Mouse (Mus musculus) heart, adult 11 months (tissue): Measurements from ENCODE around the gene Snrnp200.
"Not testable (repeated sequence)": the region's sequence is repeated elsewhere in the genome, so short reads cannot be mapped to it uniquely, and the experiment has no call there.

Source experiments
- DNase-seq: peaks from one replicate; pipeline ENCODE4 v3.0.0; 2022

Gene Snrnp200

DNA sequence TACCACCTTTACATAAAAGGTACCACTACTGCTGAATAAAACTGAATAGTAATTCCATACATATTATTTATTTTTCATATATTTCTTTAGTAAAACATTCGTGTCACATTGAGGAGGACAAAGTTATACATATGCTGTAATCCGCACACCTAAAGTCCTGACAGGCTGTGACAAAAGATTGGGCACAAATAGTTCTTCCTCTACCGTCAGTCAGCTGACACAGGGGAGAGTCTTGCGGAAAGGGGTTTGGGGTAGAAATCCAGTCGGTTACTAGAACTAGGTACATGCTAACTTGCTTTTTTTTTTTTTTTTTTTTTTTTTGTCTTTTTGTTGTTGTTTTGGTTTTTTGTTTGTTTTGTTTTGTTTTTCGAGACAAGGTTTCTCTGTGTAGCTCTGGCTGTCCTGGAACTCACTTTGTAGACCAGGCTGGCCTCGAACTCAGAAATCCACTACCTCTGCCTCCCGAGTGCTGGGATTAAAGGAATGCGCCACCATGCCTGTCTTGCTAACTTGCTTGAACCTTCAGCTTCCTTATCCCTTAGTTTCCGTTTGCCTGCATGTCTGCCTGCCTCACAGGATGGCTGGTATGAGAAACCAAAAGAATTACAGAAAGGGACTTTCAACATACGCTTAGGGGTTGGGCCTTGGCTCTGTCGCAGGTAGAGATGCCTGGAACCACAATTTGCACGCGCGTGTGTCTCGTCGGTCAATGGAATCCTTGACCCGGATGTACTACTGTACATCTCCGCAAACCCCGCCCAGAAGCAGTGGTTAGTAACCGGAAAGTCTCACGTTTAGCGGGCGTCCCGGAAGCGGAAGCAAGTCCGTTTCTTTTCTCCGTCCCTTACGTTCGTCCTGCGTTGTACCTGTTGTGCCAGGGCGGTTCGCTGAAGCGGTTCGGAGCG lies at the start of gene Snrnp200, which contains the start of gene 1810024B03Rik:
TSS of gene Snrnp200 (plus strand) at position 840 of the 905 bp plus-strand sequence.
TSS of gene 1810024B03Rik (minus strand) at position 734 of the 905 bp plus-strand sequence.
- DNase-seq = peak; percentile 99

DNA sequence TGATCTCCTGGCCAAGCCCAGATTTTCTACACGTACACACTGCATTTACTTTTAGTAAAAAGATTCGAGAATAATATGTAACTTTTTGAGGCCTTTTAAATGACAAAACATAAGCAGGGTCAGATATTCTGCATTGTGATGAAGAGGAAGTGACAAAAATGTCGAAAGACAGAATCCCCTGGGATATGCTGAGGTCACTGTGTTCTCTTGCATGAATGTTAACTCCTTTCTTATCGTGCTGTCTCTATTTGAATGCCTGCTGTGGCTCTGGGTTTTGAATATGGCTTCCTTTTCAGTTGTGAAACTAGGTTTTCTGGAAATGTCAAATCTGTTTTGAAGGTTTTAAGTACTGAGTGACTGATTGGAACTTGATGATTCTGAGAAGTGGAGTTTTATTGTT lies 42.5 kb upstream of the Snrnp200 start:
- no peak for DNase-seq

DNA sequence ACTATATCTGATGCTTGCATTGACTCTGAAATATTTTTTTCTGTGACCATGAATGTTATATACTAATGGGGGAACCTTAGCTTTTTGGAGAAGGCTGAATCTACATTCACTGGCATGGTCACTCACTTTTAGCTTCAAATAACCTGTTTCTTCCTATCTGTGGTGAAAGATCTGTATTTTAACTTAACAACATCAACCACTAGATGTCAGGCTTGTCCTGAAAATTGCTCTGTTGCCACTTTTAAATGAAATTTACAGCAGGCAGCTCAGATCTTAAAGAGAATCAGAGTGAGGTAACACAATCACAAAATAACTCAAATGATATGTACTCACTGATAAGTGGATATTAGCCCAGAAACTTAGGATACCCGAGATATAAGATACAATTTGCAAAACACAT lies 41.9 kb upstream of the Snrnp200 start:
- not testable (repeated sequence) for DNase-seq

DNA sequence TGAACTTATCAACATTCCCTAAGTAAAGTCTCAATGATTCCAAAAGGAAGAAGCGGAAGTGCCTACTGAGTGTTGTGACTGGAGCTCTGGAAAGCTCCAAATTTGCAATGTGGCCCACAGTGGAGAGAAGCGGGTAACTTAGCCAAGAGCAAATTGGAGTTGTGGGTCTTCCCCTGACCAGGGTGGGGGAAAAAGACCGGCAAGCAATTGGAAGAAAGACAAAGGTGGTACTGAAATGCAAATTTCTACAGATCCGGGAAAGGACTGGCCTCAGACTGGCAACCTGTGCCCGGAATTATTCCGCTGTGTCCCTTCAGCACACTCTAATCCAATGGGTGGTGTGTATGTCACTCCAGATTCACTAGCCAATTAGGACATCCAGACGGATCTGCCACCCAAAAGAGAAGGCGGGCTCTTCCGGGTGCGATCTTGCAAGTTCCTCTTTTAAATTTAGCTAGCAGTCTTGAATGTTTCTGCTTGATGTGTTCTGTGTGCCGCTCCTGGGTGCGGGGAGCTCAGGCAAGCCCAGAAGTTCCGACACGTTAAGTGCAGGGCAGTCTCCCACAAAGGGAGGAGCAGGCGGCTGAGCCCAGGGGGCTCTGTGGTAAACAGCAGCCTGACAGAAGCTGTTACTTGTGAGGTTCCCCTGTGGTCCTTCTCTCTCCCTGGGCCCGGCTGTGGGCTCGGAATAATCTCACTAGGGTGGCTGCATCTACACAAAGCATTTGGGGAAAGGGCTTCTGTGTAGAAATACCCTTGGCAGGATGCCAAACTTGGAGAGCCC lies 25.4 kb upstream of the Snrnp200 start:
- DNase-seq = peak; percentile 99

DNA sequence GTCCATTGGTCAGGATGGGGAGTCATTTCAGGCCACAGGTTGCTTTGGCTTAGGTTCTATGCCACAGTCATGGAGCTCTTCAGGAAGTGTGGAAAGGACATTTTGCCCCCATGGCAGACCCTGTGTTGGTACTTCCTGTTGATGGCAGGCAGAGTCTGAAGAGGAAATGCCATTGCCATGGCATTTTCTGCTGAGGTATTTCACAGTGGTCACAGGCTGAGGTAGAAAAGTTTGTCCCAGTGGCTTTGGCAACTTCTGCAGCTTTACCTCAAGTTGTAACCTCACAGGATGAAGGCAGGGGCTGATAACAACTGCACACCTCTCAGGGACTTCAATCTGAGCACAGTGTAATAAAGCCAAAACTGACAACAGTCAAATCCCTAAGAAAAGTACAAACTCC lies 18.6 kb upstream of the Snrnp200 start:
- DNase-seq = no peak

DNA sequence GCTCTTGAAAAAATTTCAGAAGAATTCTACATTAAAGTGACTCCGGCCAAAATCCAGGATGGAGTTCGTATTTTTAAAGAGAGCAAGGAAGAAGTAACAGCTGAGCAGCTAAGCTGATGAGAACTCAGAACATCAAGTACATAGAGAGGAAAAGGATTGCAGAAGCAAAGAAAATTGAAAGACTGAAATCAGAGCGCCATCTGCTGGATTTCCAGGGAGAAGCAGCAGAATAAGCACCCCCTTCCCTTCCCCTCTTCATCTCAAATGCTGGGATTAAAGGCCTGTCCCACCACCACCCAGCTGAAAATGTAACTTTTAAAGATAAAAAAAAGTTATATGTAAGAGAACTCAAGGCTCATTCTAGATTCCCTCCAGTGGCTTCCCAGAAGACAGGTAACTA lies 3.3 kb upstream of the Snrnp200 start:
- DNase-seq = peak; percentile 88

DNA sequence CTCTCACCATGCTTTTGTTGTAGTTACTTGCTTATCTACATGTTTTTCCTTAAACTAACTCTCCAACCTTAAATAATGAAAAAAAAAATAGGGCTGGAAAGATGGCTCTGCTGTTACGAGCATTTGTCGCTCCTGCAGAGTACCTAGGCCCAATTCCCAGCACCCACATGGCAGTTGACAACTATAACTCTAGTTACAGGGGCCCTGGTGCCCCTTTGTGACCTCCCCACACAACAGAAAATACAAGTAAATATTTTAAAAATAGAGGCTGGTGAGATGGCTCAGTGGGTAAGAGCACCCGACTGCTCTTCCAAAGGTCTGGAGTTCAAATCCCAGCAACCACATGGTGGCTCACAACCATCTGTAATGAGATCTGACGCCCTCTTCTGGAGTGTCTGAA lies 2.2 kb upstream of the Snrnp200 start:
- DNase-seq = peak; percentile 81

DNA sequence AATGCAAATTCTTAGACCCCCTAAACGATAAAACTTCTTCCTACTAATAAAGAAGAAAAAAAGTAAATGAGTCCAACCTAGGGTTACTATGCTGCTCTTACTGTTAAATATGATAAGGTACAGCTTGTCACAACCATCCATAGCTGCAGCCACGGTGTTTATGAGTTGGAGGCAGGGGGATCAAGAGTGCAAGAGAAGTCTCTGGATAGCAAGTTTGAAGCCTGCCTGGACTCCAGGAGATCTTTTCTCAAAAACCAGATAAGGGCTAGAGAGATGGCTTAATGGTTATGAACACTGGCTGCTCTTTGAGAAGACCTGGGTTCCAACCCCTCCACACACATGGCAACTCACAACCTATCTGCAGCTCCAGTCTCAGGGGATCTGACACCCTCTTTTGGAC lies 1.3 kb upstream of the Snrnp200 start:
- DNase-seq = peak; percentile 73

DNA sequence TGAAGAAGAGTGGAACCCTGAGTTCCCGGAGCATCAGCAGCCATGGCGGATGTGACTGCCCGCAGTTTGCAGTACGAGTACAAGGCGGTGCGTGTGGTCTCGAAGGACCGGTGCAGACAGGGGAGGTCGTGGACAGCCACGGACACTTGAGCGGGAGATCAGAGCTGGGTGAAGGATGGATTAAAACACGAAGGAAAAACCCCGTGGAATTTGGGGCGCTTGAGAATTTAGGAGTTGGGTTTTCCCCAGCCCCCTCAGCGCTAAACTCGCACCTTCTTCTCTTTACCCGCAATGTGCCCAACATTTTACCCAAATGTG lies 225 bp downstream of the Snrnp200 start:
- no peak for DNase-seq

DNA sequence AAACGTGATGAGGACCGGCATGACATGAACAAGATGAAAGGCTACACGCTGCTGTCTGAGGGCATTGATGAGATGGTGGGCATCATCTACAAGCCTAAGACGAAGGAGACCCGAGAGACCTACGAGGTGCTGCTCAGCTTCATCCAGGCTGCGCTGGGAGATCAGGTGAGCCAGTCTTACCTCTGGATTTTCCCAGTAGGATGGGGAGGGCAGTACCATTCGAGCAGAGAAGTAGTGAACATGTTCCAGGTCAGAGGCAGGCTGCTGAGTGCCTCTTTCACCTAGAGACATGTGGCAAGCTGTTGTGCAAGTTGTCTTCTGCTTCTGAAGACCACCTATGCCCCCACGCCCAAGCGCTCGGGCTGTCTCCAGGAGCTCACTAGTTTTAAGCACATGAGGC lies 2.5 kb downstream of the Snrnp200 start:
- peak; percentile 73 for DNase-seq

DNA sequence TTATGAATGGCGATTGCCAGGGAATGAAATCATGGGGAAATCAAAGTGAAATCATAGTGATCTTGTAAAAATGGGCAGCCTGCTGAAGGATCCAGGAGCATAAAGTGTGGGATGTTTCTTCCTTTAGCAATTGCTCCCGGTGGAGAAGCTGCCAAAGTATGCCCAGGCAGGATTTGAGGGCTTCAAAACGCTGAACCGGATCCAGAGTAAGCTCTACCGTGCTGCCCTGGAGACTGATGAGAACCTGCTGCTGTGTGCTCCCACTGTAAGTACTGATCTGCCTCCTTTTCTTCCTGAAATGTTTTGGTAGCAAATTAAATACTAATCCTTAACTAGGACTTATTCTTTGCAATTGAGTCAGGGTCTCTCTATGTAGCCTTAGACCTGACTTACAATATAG lies 9.6 kb downstream of the Snrnp200 start:
- peak; percentile 61 for DNase-seq

DNA sequence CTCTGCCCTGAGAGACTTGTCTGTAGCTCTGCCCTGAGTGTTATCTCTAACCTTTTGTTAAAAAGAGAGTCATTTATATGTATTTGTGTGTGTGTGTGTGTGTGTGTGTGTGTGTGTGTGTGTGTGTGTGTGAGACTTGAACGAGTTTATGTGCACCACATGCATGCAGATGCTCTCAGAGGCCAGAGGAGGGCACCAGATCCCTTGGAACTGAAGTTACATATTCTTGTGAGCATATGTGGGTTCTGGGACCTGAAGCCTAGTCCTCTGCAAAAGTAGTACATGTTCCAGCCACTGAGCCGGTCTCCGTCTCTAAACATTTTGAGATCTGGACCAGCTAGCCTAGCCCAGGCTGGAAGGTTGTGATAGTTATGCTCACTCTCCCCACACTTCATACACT lies 17.1 kb downstream of the Snrnp200 start:
- DNase-seq = no peak

DNA sequence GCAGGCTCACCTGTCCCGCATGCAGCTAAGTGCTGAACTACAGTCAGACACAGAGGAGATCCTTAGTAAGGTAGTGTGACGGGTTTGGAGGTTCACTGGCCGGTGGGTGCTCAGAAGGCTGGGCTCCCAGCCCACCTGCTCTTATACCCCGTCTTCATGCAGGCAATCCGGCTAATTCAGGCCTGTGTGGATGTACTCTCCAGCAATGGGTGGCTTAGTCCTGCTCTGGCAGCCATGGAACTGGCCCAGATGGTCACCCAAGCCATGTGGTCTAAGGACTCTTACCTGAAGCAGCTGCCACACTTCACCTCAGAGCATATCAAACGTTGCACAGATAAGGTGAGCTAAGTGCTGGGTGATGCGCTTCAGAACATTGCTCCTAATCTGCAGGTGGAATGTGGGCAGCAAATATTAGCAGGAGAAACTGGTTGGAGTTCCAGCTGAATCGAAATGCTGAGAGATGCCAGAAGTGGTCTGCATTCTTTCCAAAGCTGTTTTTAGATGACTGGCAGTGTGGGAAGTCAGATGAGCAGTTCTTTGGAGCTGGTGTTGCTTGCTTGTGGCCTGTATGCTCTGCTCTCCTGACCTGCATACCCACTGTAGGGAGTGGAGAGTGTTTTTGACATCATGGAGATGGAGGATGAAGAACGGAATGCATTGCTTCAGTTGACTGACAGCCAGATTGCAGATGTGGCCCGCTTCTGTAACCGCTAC lies 29.9 kb downstream of the Snrnp200 start:
- peak; percentile 87 for DNase-seq

DNA sequence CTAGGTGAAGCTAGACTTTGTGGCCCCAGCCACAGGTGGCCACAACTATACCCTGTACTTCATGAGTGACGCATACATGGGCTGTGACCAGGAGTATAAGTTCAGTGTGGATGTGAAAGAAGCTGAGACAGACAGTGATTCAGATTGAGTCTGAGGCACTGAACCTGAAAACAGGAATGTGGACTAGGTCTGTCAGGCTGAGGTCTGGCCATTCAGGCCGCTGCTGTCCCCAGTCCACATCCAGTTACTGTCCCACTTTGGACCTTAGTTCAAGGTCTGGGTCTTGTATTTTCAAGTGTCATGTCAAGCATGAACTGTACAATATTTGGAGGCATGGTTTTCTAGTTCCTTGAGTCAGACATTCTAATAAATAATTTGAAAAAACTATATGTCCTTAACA lies 31.9 kb downstream of the Snrnp200 start:
- DNase-seq = no peak

DNA sequence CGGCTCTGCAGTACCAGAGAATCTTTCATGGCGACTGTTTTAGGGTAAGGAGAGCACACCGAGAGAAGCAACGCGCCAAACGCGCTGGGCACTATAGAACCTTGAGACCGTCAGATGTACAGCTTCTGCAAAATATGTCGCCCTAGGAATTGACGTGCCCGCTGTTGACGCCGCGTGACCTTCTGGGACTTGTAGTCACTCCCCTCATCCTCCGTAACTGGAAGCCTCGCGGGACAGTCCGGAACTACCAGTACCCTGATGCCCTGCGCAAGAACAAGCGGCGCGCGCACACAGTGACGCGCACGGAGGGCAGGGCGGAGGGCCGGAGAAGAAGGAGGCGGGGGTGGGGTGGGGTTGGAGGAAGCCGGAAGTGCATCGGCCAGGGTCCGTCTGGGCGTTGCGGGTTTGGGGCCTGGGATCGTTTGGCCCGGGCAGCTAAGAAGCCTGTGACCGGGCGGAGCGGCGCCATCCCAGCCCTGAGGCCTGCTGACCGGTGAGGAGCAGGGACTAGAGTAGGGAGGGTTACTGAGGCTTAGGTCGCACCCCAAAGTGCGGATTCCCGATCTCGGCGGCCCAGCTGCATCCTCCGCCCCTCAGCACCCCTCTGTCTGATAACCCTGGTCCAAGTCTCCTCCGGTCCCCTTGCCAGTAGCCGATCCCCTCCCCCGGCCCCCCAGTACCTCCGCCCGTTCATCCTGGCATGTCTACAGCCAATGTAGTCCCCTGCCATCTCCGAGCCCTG lies 39.6 kb downstream of the Snrnp200 start, which contains the start of the genes Ciao1 and Tmem127:
TSS of gene Ciao1 (minus strand) at position 225 of the 742 bp plus-strand sequence.
TSS of gene Tmem127 (plus strand) at position 317 of the 742 bp plus-strand sequence.
- DNase-seq = peak; percentile 100

DNA sequence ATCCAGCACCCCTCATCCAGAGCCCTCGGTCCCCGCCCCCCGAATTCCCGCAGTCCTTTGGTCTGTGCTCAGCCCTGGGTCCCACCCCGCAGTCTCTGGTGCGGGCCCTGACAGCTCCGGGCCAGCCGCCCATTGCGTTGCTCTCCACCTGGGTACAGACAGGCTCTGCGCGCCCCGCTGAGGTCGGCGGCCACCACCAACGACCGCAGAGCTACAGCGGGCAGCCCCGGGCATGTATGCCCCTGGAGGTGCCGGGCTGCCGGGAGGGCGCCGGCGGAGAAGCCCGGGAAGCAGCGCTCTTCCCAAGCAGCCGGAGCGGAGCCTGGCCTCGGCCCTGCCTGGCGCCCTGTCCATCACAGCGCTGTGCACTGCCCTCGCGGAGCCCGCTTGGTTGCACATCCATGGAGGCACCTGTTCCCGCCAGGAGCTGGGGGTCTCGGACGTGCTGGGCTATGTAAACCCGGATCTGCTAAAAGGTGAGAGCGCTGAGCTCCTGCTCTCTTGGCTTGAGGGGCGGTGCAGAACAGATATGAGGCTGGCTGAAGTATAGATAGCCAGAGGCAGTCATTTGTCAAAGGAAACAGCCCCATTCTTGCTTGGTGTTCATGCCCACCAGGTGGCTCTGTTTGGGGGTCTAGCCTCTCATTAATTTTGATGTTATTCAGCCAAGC lies 40.3 kb downstream of the Snrnp200 start:
- DNase-seq = peak; percentile 94

DNA sequence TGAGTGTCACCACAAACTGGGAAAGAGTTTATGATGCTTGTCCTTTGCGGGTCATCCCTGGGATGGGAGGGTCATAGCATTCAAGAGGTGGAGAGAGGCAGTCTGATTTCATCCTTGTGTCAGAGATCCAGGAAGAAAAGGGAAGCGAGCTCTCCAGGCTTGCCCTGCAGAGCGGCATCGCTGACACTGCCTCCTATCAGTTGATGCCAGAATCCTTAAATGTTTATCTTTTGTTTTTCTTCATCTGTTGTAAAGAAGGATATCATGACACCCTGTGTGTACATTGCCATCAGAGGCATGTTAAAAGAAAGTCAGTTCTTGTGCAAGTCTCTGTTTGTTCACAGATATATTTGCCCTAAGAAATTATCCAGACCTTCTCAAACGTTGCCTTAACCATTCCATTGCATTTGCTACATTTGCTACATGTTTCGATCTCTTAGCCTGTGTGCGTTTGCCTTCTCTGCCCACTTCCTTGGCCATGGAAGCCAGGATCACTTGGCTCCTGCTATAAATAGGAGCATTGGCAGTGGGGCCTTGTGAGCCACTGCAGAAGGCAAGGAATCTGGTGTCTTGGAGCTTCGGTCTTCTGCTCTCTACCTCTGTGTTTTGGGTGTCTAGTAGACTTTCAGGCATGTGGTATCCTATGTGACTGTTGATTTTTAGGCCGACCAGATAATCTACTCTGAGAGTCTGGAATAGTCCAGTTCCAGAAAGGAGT lies 42.3 kb downstream of the Snrnp200 start:
- DNase-seq = peak; percentile 89

DNA sequence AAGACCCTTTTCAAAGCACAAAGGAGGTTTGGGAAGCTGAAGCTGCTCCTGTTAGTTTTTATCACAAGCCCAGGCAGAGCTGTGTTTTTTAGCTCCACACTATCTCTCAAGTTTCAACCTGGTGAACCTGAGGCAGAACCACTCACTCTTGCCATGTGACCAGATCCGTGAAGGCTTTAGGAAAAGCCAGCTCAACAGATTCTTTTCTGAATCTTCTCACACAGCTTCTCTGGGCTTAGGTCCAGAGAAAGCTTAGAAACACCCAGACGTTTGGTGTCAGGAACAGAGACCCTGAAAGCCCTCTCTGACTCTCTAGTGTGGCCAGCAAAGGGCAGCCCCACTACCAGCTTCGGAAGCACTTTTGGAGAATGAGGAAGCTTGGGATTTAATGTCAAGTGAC lies 43.3 kb downstream of the Snrnp200 start:
- DNase-seq = no peak

DNA sequence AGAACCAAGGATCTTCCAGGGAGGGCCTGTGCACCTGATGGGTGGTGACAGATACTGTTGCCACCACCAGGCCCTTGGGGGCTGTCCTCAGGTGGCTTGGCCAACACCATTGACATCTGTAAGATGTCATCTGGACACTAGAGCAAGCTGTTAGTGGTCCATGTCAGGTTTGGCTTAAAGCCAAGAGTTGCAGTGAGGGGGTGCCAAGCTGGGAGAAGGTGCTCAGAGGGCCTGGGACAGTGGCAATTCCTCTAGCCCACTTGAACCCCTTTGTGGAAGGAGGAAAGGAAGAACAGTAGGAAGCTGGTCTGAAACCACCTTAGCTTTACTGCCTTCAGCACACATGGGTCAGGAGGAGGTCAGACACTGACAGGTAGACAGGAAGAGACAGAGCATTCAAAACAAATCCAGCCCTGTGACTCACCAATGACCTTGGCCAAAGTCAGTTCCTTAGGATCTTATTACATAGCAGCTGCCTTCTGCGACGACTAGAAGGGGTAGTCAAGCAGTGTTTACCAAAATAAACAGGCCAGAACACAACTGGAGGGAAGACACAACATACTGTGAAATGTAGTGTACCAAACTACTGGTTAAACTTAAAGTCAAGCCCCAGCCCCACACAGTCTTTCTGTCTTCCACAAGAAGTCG lies 43.8 kb downstream of the Snrnp200 start:
- DNase-seq = peak; percentile 92

DNA sequence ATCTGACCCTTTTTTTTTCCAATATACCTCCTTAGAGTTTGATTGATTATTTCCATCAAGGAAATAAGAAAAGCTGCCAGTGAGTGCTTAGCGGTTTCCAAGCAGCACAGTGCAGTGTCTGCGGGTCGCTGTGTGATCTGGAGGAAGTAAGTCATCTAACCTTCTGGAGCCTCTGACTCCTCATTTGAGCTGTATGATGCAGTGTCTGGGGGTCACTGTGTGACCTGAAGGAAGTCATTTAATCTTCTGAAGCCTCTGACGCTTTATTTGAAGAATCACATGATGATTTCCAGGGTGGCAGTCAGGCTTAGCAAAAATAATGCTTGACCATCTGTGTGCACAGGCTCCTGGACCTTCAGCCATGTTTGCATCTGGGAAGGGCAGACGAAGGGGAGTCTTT lies 44.6 kb downstream of the Snrnp200 start:
- peak; percentile 70 for DNase-seq
